Mouse (Mus musculus): ENCODE data around the gene Chic1. TPM values are rescaled to one million over a fixed set of nuclear protein-coding genes. Genes with fewer than 3 reads are reported as not detected.

Gene Chic1
- polyA plus RNA-seq, 1 experiment from 2014 or later = 8.3 TPM

- H3K9ac ChIP-seq = peak overlapping the region; percentile 74; the same call in 1 of the 2 replicates
- H3K27ac ChIP-seq = no peak overlapping the region
- peaks cover 79% of the 10 kb centered on the region for H3K27me3 ChIP-seq (ENCODE audit: control insufficient read depth, insufficient read depth, low read length)
- H3K4me3 ChIP-seq (replicated peaks; ENCODE audit: low read length) = peak overlapping the region; percentile 63
- 45% methylated on average over 5 of the region's 5 CpGs for WGBS
- DNase-seq (ENCODE audit: low spot score) (no peak), ATAC-seq (ENCODE audit: low FRiP score) (peak; percentile 15)
- H3K4me2 ChIP-seq (replicated peaks) = peak overlapping the region; percentile 61
- no peaks in the 10 kb centered on the region for H3K4me1 ChIP-seq (replicated peaks; ENCODE audit: control insufficient read depth, insufficient read depth, low read length)
- H3K36me3 ChIP-seq (replicated peaks; ENCODE audit: control insufficient read depth, insufficient read depth) = no peaks in the 10 kb centered on the region
- no peaks in the 10 kb centered on the region for H3K9me3 ChIP-seq (ENCODE audit: control insufficient read depth, low read length)
Observed at GRCm38 (mm10) chrX:103355784-103356183, 492 bp upstream of the Chic1 start.

GRCm38 (mm10) chrX:103356761-103357236 lies 523 bp downstream of the Chic1 start:
- DNase-seq (ENCODE audit: low spot score) = no peak
- no peaks in the 10 kb centered on the region for H3K36me3 ChIP-seq (replicated peaks; ENCODE audit: control insufficient read depth, insufficient read depth)
- peak overlapping the region; percentile 63 for H3K4me3 ChIP-seq (replicated peaks; ENCODE audit: low read length)
- peak; percentile 86 for ATAC-seq (ENCODE audit: low FRiP score)
- 12% methylated on average over 24 of the region's 24 CpGs for WGBS
- peak overlapping the region; percentile 74 for H3K9ac ChIP-seq
- no peaks in the 10 kb centered on the region for H3K4me1 ChIP-seq (replicated peaks; ENCODE audit: control insufficient read depth, insufficient read depth, low read length)
- peaks cover 83% of the 10 kb centered on the region for H3K27me3 ChIP-seq (ENCODE audit: control insufficient read depth, insufficient read depth, low read length)
- H3K9me3 ChIP-seq (ENCODE audit: control insufficient read depth, low read length) = no peaks in the 10 kb centered on the region
- H3K4me2 ChIP-seq (replicated peaks) = peak overlapping the region; percentile 61
- peak overlapping the region; percentile 81 for H3K27ac ChIP-seq

- H3K4me3 ChIP-seq (replicated peaks; ENCODE audit: low read length) = no peak overlapping the region
- 48% methylated on average over 5 of the region's 5 CpGs for WGBS
- no peak overlapping the region; the same call in 1 of the 2 replicates for H3K4me2 ChIP-seq (replicated peaks)
- peak; percentile 50 for DNase-seq (ENCODE audit: low spot score)
- no peak overlapping the region for H3K27ac ChIP-seq
- peaks cover 63% of the 10 kb centered on the region for H3K27me3 ChIP-seq (ENCODE audit: control insufficient read depth, insufficient read depth, low read length)
- H3K36me3 ChIP-seq (replicated peaks; ENCODE audit: control insufficient read depth, insufficient read depth) = no peaks in the 10 kb centered on the region; the same call in 1 of the 2 replicates
- no peaks in the 10 kb centered on the region for H3K4me1 ChIP-seq (replicated peaks; ENCODE audit: control insufficient read depth, insufficient read depth, low read length)
- no peak overlapping the region for H3K9ac ChIP-seq
- no peaks in the 10 kb centered on the region for H3K9me3 ChIP-seq (ENCODE audit: control insufficient read depth, low read length)
- 0 out of 2 replicates have a peak, but pooled peaks have one; percentile 37 for ATAC-seq (ENCODE audit: low FRiP score)
Observed at GRCm38 (mm10) chrX:103366201-103366600, 9.9 kb downstream of the Chic1 start.

GRCm38 (mm10) chrX:103368650-103369049 lies 12.4 kb downstream of the Chic1 start:
- H3K4me1 ChIP-seq (replicated peaks; ENCODE audit: control insufficient read depth, insufficient read depth, low read length) = no peaks in the 10 kb centered on the region
- no peak overlapping the region for H3K9ac ChIP-seq
- WGBS = 58% methylated on average over 3 of the region's 3 CpGs
- H3K27me3 ChIP-seq (ENCODE audit: control insufficient read depth, insufficient read depth, low read length) = peaks cover 64% of the 10 kb centered on the region
- no peaks in the 10 kb centered on the region for H3K9me3 ChIP-seq (ENCODE audit: control insufficient read depth, low read length)
- H3K4me2 ChIP-seq (replicated peaks) = no peak overlapping the region
- no peaks in the 10 kb centered on the region; the same call in 1 of the 2 replicates for H3K36me3 ChIP-seq (replicated peaks; ENCODE audit: control insufficient read depth, insufficient read depth)
- ATAC-seq (ENCODE audit: low FRiP score) (no peak), DNase-seq (ENCODE audit: low spot score) (no peak)
- H3K4me3 ChIP-seq (replicated peaks; ENCODE audit: low read length) = no peak overlapping the region
- no peak overlapping the region for H3K27ac ChIP-seq

GRCm38 (mm10) chrX:103371221-103371620 lies 14.9 kb downstream of the Chic1 start:
- Histone ChIP-seq H3K9me3 (ENCODE audit: control insufficient read depth, low read length) (no peaks in the 10 kb centered on the region), H3K4me3 (replicated peaks; ENCODE audit: low read length) (no peak overlapping the region), H3K4me2 (replicated peaks) (no peak overlapping the region), H3K9ac (no peak overlapping the region), H3K27ac (no peak overlapping the region), H3K27me3 (ENCODE audit: control insufficient read depth, insufficient read depth, low read length) (peaks cover 69% of the 10 kb centered on the region), H3K36me3 (replicated peaks; ENCODE audit: control insufficient read depth, insufficient read depth) (no peaks in the 10 kb centered on the region), H3K4me1 (replicated peaks; ENCODE audit: control insufficient read depth, insufficient read depth, low read length) (no peaks in the 10 kb centered on the region)
- WGBS = 67% methylated on average over 2 of the region's 2 CpGs
- DNase-seq (ENCODE audit: low spot score) (no peak), ATAC-seq (ENCODE audit: low FRiP score) (no peak)

GRCm38 (mm10) chrX:103371627-103372026 lies 15.4 kb downstream of the Chic1 start:
- ATAC-seq (ENCODE audit: low FRiP score) = no peak
- no peaks in the 10 kb centered on the region for H3K4me1 ChIP-seq (replicated peaks; ENCODE audit: control insufficient read depth, insufficient read depth, low read length)
- 29% methylated on average over 2 of the region's 2 CpGs for WGBS
- H3K9ac ChIP-seq = no peak overlapping the region
- no peak overlapping the region for H3K4me2 ChIP-seq (replicated peaks)
- no peaks in the 10 kb centered on the region for H3K36me3 ChIP-seq (replicated peaks; ENCODE audit: control insufficient read depth, insufficient read depth)
- H3K27ac ChIP-seq = no peak overlapping the region
- peaks cover 73% of the 10 kb centered on the region for H3K27me3 ChIP-seq (ENCODE audit: control insufficient read depth, insufficient read depth, low read length)
- H3K9me3 ChIP-seq (ENCODE audit: control insufficient read depth, low read length) = no peaks in the 10 kb centered on the region
- DNase-seq (ENCODE audit: low spot score) = no peak
- no peak overlapping the region for H3K4me3 ChIP-seq (replicated peaks; ENCODE audit: low read length)

GRCm38 (mm10) chrX:103374250-103374649 lies 18.0 kb downstream of the Chic1 start:
- H3K4me2 ChIP-seq (replicated peaks) = no peak overlapping the region
- no peak for DNase-seq (ENCODE audit: low spot score)
- no peak overlapping the region for H3K9ac ChIP-seq
- H3K4me1 ChIP-seq (replicated peaks; ENCODE audit: control insufficient read depth, insufficient read depth, low read length) = no peaks in the 10 kb centered on the region
- H3K36me3 ChIP-seq (replicated peaks; ENCODE audit: control insufficient read depth, insufficient read depth) = no peaks in the 10 kb centered on the region
- 70% methylated on average over 5 of the region's 5 CpGs for WGBS
- peaks cover 64% of the 10 kb centered on the region for H3K27me3 ChIP-seq (ENCODE audit: control insufficient read depth, insufficient read depth, low read length)
- H3K4me3 ChIP-seq (replicated peaks; ENCODE audit: low read length) = no peak overlapping the region
- no peak overlapping the region for H3K27ac ChIP-seq
- no peak; the same call in 1 of the 2 replicates for ATAC-seq (ENCODE audit: low FRiP score)
- no peaks in the 10 kb centered on the region for H3K9me3 ChIP-seq (ENCODE audit: control insufficient read depth, low read length)

GRCm38 (mm10) chrX:103384528-103384927 lies 28.3 kb downstream of the Chic1 start:
- H3K4me3 ChIP-seq (replicated peaks; ENCODE audit: low read length) = no peak overlapping the region
- no peaks in the 10 kb centered on the region; the same call in 1 of the 2 replicates for H3K36me3 ChIP-seq (replicated peaks; ENCODE audit: control insufficient read depth, insufficient read depth)
- WGBS = 79% methylated on average over 3 of the region's 3 CpGs
- peak; percentile 26 for DNase-seq (ENCODE audit: low spot score)
- ATAC-seq (ENCODE audit: low FRiP score) = no peak
- no peak overlapping the region for H3K27ac ChIP-seq
- no peak overlapping the region for H3K4me2 ChIP-seq (replicated peaks)
- H3K4me1 ChIP-seq (replicated peaks; ENCODE audit: control insufficient read depth, insufficient read depth, low read length) = no peaks in the 10 kb centered on the region
- H3K9me3 ChIP-seq (ENCODE audit: control insufficient read depth, low read length) = no peaks in the 10 kb centered on the region
- H3K27me3 ChIP-seq (ENCODE audit: control insufficient read depth, insufficient read depth, low read length) = peaks cover 72% of the 10 kb centered on the region
- no peak overlapping the region for H3K9ac ChIP-seq

- Histone ChIP-seq H3K4me3 (replicated peaks; ENCODE audit: low read length) (no peak overlapping the region), H3K9ac (no peak overlapping the region), H3K27me3 (ENCODE audit: control insufficient read depth, insufficient read depth, low read length) (peaks cover 64% of the 10 kb centered on the region), H3K36me3 (replicated peaks; ENCODE audit: control insufficient read depth, insufficient read depth) (no peaks in the 10 kb centered on the region; the same call in 1 of the 2 replicates), H3K27ac (no peak overlapping the region), H3K4me1 (replicated peaks; ENCODE audit: control insufficient read depth, insufficient read depth, low read length) (no peaks in the 10 kb centered on the region), H3K4me2 (replicated peaks) (no peak overlapping the region), H3K9me3 (ENCODE audit: control insufficient read depth, low read length) (no peaks in the 10 kb centered on the region)
- WGBS = 87% methylated on average over 3 of the region's 3 CpGs
- DNase-seq (ENCODE audit: low spot score) = no peak
- ATAC-seq (ENCODE audit: low FRiP score) = no peak
Observed at GRCm38 (mm10) chrX:103388131-103388530, 31.9 kb downstream of the Chic1 start.

GRCm38 (mm10) chrX:103393841-103394240 lies 37.6 kb downstream of the Chic1 start:
- peaks cover 77% of the 10 kb centered on the region for H3K27me3 ChIP-seq (ENCODE audit: control insufficient read depth, insufficient read depth, low read length)
- ATAC-seq (ENCODE audit: low FRiP score) = no peak
- H3K27ac ChIP-seq = no peak overlapping the region
- no peak overlapping the region for H3K9ac ChIP-seq
- no peak overlapping the region for H3K4me3 ChIP-seq (replicated peaks; ENCODE audit: low read length)
- no peaks in the 10 kb centered on the region for H3K36me3 ChIP-seq (replicated peaks; ENCODE audit: control insufficient read depth, insufficient read depth)
- no peak for DNase-seq (ENCODE audit: low spot score)
- H3K4me1 ChIP-seq (replicated peaks; ENCODE audit: control insufficient read depth, insufficient read depth, low read length) = no peaks in the 10 kb centered on the region
- 69% methylated on average over 1 of the region's 1 CpGs for WGBS
- H3K9me3 ChIP-seq (ENCODE audit: control insufficient read depth, low read length) = no peaks in the 10 kb centered on the region
- H3K4me2 ChIP-seq (replicated peaks) = no peak overlapping the region
